Comparison of ENCODE assay signal across 15 mouse cellular contexts in genomic region chr8:94980976-94981375, GRCm38 (mm10). TPM values are rescaled to one million over a fixed set of nuclear protein-coding genes. Genes with fewer than 3 reads are reported as not detected.
A peak's percentile ranks its signal among the peaks of the same experiment; 100 is the strongest.
DNase-seq lines count a peak whose midpoint lies in the region; ATAC-seq and TF ChIP-seq lines count a peak whose summit lies in the region.
"Had no signal": no experiment of that assay in that cellular context is flagged by ENCODE, and none has a peak within 500 bp of the region (broad histone marks: within the 10 kb centered on the region; RNA-seq: fewer than 3 reads in every experiment).

No protein-coding gene starts in this region.

- H3K4me3 ChIP-seq in hindbrain, embryonic 13.5 days = no peak overlapping the region
- no peak overlapping the region for H3K4me3 ChIP-seq in hindbrain, embryonic 16.5 days (ENCODE audit: low read length)
- no peak overlapping the region for H3K4me3 ChIP-seq in midbrain, embryonic 10.5 days
- H3K4me3 ChIP-seq in midbrain, embryonic 11.5 days (ENCODE audit: low read depth, low read length) = no peak overlapping the region
- no peak overlapping the region for H3K4me3 ChIP-seq in bone marrow, adult 2 months (replicated peaks; ENCODE audit: control insufficient read depth, low read depth, low read length)
- no peak overlapping the region for H3K4me3 ChIP-seq in embryonic facial prominence, embryonic 10.5 days
- H3K4me3 ChIP-seq: heart, embryonic 13.5 days had no signal

- DNase-seq in midbrain, embryonic 10.5 days (ENCODE audit: low spot score) = no peak
- no peak for DNase-seq in midbrain, embryonic 11.5 days (ENCODE audit: low spot score, missing footprints)
- peak; percentile 30 for DNase-seq in liver
- DNase-seq in cerebellum, adult 9-10 months = no peak
- DNase-seq in embryonic facial prominence, embryonic 10.5 days (ENCODE audit: low spot score) = no peak
- DNase-seq: cerebellum, adult 8-10 months; embryo, embryonic 11 days; gastrocnemius, postnatal 10 days; lung, postnatal 10 days had no signal

- WGBS in hindbrain, embryonic 13.5 days = 63% methylated on average over 8 of the region's 8 CpGs
- 60% methylated on average over 8 of the region's 8 CpGs for WGBS in hindbrain, embryonic 16.5 days
- WGBS in midbrain, embryonic 10.5 days = 70% methylated on average over 8 of the region's 8 CpGs
- 60% methylated on average over 8 of the region's 8 CpGs for WGBS in midbrain, embryonic 11.5 days
- 21% methylated on average over 8 of the region's 8 CpGs for WGBS in bone marrow, adult 2 months
- whole genome bisulfite sequencing in embryonic facial prominence, embryonic 10.5 days = 68% methylated on average over 8 of the region's 8 CpGs

- no peak overlapping the region for H3K9ac ChIP-seq in hindbrain, embryonic 13.5 days
- no peak overlapping the region for H3K9ac ChIP-seq in hindbrain, embryonic 16.5 days (ENCODE audit: low read depth, low read length)
- no peak overlapping the region for H3K9ac ChIP-seq in midbrain, embryonic 11.5 days (ENCODE audit: low read length)
- H3K9ac ChIP-seq: heart, embryonic 13.5 days had no signal

- H3K36me3 ChIP-seq in hindbrain, embryonic 13.5 days = no peaks in the 10 kb centered on the region
- H3K36me3 ChIP-seq in hindbrain, embryonic 16.5 days (ENCODE audit: control insufficient read depth, insufficient read depth, low read length) = no peaks in the 10 kb centered on the region
- H3K36me3 ChIP-seq in midbrain, embryonic 10.5 days = no peaks in the 10 kb centered on the region
- no peaks in the 10 kb centered on the region for H3K36me3 ChIP-seq in midbrain, embryonic 11.5 days (ENCODE audit: control insufficient read depth, insufficient read depth, low read length)
- H3K36me3 ChIP-seq in embryonic facial prominence, embryonic 10.5 days (replicated peaks) = no peaks in the 10 kb centered on the region
- H3K36me3 ChIP-seq: heart, embryonic 13.5 days had no signal

- TF ChIP-seq CTCF in bone marrow, adult 2 months (IDR thresholded peaks at IDR 0.05; ENCODE audit: control insufficient read depth, insufficient read depth, low read length) = no peak

- no peak overlapping the region for H3K4me2 ChIP-seq in hindbrain, embryonic 13.5 days
- no peak overlapping the region for H3K4me2 ChIP-seq in hindbrain, embryonic 16.5 days (ENCODE audit: low read length)
- H3K4me2 ChIP-seq in midbrain, embryonic 11.5 days = no peak overlapping the region
- H3K4me2 ChIP-seq: heart, embryonic 13.5 days had no signal

- H3K27ac ChIP-seq in hindbrain, embryonic 13.5 days = peak overlapping the region; percentile 67
- no peak overlapping the region for H3K27ac ChIP-seq in hindbrain, embryonic 16.5 days (ENCODE audit: low read depth, low read length)
- H3K27ac ChIP-seq in midbrain, embryonic 10.5 days (replicated peaks) = 0 out of 2 replicates have a peak overlapping the region, but pooled peaks have one; percentile 52
- no peak overlapping the region for H3K27ac ChIP-seq in midbrain, embryonic 11.5 days (ENCODE audit: low read depth, low read length)
- 0 out of 2 replicates have a peak overlapping the region, but pooled peaks have one; percentile 4 for H3K27ac ChIP-seq in bone marrow, adult 2 months (ENCODE audit: control insufficient read depth, insufficient read depth, low read depth, low read length, poor library complexity)
- no peak overlapping the region for H3K27ac ChIP-seq in embryonic facial prominence, embryonic 10.5 days (replicated peaks)
- H3K27ac ChIP-seq: heart, embryonic 13.5 days had no signal

- TF ChIP-seq POLR2A in bone marrow, adult 2 months (IDR thresholded peaks at IDR 0.05; ENCODE audit: borderline replicate concordance, control insufficient read depth, low read depth, low read length) = no peak

- H3K9me3 ChIP-seq in hindbrain, embryonic 13.5 days = no peaks in the 10 kb centered on the region
- no peaks in the 10 kb centered on the region for H3K9me3 ChIP-seq in hindbrain, embryonic 16.5 days (ENCODE audit: control insufficient read depth, low read length)
- no peaks in the 10 kb centered on the region for H3K9me3 ChIP-seq in midbrain, embryonic 10.5 days (replicated peaks)
- no peaks in the 10 kb centered on the region for H3K9me3 ChIP-seq in midbrain, embryonic 11.5 days (ENCODE audit: control insufficient read depth, low read length)
- H3K9me3 ChIP-seq in embryonic facial prominence, embryonic 10.5 days = no peaks in the 10 kb centered on the region
- H3K9me3 ChIP-seq: heart, embryonic 13.5 days had no signal

- H3K27me3 ChIP-seq in hindbrain, embryonic 13.5 days = peaks cover 9% of the 10 kb centered on the region
- H3K27me3 ChIP-seq in hindbrain, embryonic 16.5 days (replicated peaks; ENCODE audit: control insufficient read depth, insufficient read depth, low read length) = no peaks in the 10 kb centered on the region
- peaks cover 48% of the 10 kb centered on the region for H3K27me3 ChIP-seq in midbrain, embryonic 10.5 days (ENCODE audit: low read depth, poor library complexity, severe bottlenecking)
- peaks cover 3% of the 10 kb centered on the region; the same call in 1 of the 2 replicates for H3K27me3 ChIP-seq in midbrain, embryonic 11.5 days (ENCODE audit: control insufficient read depth, insufficient read depth, low read length)
- peaks cover 38% of the 10 kb centered on the region for H3K27me3 ChIP-seq in embryonic facial prominence, embryonic 10.5 days (replicated peaks; ENCODE audit: low read depth, poor library complexity, severe bottlenecking)

- ATAC-seq in hindbrain, embryonic 13.5 days (ENCODE audit: low FRiP score) = no peak
- no peak for ATAC-seq in hindbrain, embryonic 16.5 days
- no peak for ATAC-seq in midbrain, embryonic 11.5 days (ENCODE audit: low FRiP score)
- ATAC-seq: inflammation-experienced regulatory T-cells, adult 6 months had no signal

- peaks cover 88% of the 10 kb centered on the region for H3K4me1 ChIP-seq in hindbrain, embryonic 13.5 days (replicated peaks)
- peaks cover 41% of the 10 kb centered on the region for H3K4me1 ChIP-seq in hindbrain, embryonic 16.5 days (ENCODE audit: control insufficient read depth, insufficient read depth, low read depth, low read length)
- peaks cover 79% of the 10 kb centered on the region for H3K4me1 ChIP-seq in midbrain, embryonic 10.5 days
- H3K4me1 ChIP-seq in midbrain, embryonic 11.5 days (ENCODE audit: control insufficient read depth, insufficient read depth, low read length) = peaks cover 37% of the 10 kb centered on the region
- peaks cover 8% of the 10 kb centered on the region for H3K4me1 ChIP-seq in bone marrow, adult 2 months (ENCODE audit: control insufficient read depth, insufficient read depth, low read length)
- peaks cover 48% of the 10 kb centered on the region for H3K4me1 ChIP-seq in embryonic facial prominence, embryonic 10.5 days

RNA-seq across cellular contexts. Expression of gene Adgrg1, which starts 6.4 kb away (rescaled TPM):
- 158 and 162 TPM in 2 replicates for polyA plus RNA-seq in hindbrain, embryonic 13.5 days (2015; fragmentation: Nextera tagmentation; extraction: Ambion mirVana)
- 112 and 135 TPM in 2 replicates for polyA plus RNA-seq in hindbrain, embryonic 16.5 days (2015; fragmentation: Nextera tagmentation; extraction: Ambion mirVana)
- polyA plus RNA-seq in midbrain, embryonic 10.5 days (2016; fragmentation: Nextera tagmentation; extraction: Ambion mirVana) = 116 and 163 TPM in 2 replicates
- polyA plus RNA-seq in midbrain, embryonic 11.5 days (2014; fragmentation: Nextera tagmentation; extraction: Ambion mirVana) = 153 and 157 TPM in 2 replicates
- 30.1 and 41.3 TPM in 2 replicates for polyA plus RNA-seq in bone marrow, adult 2 months (2011; ENCODE audit: insufficient read depth, insufficient read length, low replicate concordance, missing spikeins)
- polyA plus RNA-seq in embryonic facial prominence, embryonic 10.5 days (2016; fragmentation: Nextera tagmentation; extraction: Ambion mirVana) = 32.9 and 38.2 TPM in 2 replicates

RNA-seq across cellular contexts. Expression of gene Adgrg3, which starts 36.5 kb away (rescaled TPM):
- 1.3 and 1.6 TPM in 2 replicates for polyA plus RNA-seq in hindbrain, embryonic 13.5 days (2015; fragmentation: Nextera tagmentation; extraction: Ambion mirVana)
- polyA plus RNA-seq in hindbrain, embryonic 16.5 days (2015; fragmentation: Nextera tagmentation; extraction: Ambion mirVana) = 1.2 and 1.3 TPM in 2 replicates
- 3.8 and 3.9 TPM in 2 replicates for polyA plus RNA-seq in midbrain, embryonic 10.5 days (2016; fragmentation: Nextera tagmentation; extraction: Ambion mirVana)
- 2.6 and 2.8 TPM in 2 replicates for polyA plus RNA-seq in midbrain, embryonic 11.5 days (2014; fragmentation: Nextera tagmentation; extraction: Ambion mirVana)
- polyA plus RNA-seq in bone marrow, adult 2 months (2011; ENCODE audit: insufficient read depth, insufficient read length, low replicate concordance, missing spikeins) = 18.7 and 63.0 TPM in 2 replicates
- 3.1 and 3.5 TPM in 2 replicates for polyA plus RNA-seq in embryonic facial prominence, embryonic 10.5 days (2016; fragmentation: Nextera tagmentation; extraction: Ambion mirVana)

RNA-seq across cellular contexts. Expression of gene Adgrg5, which starts 57.5 kb away (rescaled TPM):
- polyA plus RNA-seq in hindbrain, embryonic 13.5 days (2015; fragmentation: Nextera tagmentation; extraction: Ambion mirVana) = not detected in 2 replicates
- polyA plus RNA-seq in hindbrain, embryonic 16.5 days (2015; fragmentation: Nextera tagmentation; extraction: Ambion mirVana) = 0.05 and 0.09 TPM in 2 replicates
- polyA plus RNA-seq in midbrain, embryonic 10.5 days (2016; fragmentation: Nextera tagmentation; extraction: Ambion mirVana) = 0.36 and 0.74 TPM in 2 replicates
- 0.36 and 0.40 TPM in 2 replicates for polyA plus RNA-seq in midbrain, embryonic 11.5 days (2014; fragmentation: Nextera tagmentation; extraction: Ambion mirVana)
- 0.92 and 2.5 TPM in 2 replicates for polyA plus RNA-seq in bone marrow, adult 2 months (2011; ENCODE audit: insufficient read depth, insufficient read length, low replicate concordance, missing spikeins)
- 0.30 and 0.51 TPM in 2 replicates for polyA plus RNA-seq in embryonic facial prominence, embryonic 10.5 days (2016; fragmentation: Nextera tagmentation; extraction: Ambion mirVana)
- polyA plus RNA-seq: limb, embryonic 11.5 days had no signal

Comparison
In these comparisons a context has a peak if more than half of its experiments do, and no peak if none do; other contexts are left out.
1. H3K27ac ChIP-seq: peak in hindbrain, embryonic 13.5 days (single experiment), midbrain, embryonic 10.5 days (single experiment) and bone marrow, adult 2 months (single experiment); none in hindbrain, embryonic 16.5 days (single experiment), midbrain, embryonic 11.5 days (single experiment) and embryonic facial prominence, embryonic 10.5 days (single experiment).